Mouse (Mus musculus): ENCODE results near the gene Exosc8. TPM values are rescaled to one million over a fixed set of nuclear protein-coding genes. Genes with fewer than 3 reads are reported as not detected.

The Exosc8 gene
- polyA plus RNA-seq, 1 experiment from 2014 or later: 158 TPM

DNA sequence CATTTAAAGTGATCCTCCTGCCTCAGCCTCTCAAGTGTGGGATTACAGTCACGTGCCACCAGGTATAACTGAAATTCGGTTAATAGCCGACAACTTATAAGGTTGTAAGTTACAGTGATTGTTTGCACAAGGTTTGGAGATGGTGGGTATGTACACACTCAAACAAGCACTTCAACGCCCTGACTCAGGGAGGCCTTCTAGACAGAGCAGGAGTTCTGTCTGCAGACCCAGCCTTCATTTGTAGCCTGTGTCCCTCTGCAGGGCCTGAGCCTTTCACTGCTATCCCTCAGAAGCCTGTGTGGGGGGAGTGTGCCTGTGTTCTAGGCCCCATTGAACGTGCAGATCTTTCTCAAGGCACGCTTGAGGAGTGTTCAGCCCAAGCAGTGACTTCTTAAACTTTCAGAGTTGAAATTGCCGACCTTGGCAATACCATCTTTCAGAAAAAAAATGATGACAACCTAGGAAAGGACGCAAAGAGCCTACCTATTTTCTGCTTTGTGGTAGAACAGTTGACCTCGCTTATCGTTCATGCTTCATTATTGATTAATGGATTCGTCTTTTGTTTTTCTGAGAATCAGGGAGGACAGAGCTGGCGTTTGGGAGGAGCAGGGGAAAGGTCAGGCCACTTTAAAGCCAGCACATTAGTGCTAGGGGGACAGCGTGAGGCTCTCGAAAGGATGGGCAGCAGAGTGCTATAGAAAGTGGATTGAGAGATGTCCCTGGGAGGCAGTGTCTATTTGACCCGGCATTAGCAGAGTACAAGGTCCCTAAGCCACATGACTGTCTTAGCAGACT, 25.3 kb upstream of the Exosc8 start:
- WGBS: 72% methylated on average over 15 of the region's 15 CpGs
- peaks cover 10% of the 10 kb centered on the region for H3K27me3 ChIP-seq
- H3K4me2 ChIP-seq: no peak overlapping the region
- ATAC-seq (ENCODE audit: insufficient number of reproducible peaks, insufficient read depth, low FRiP score, low TSS enrichment, low read depth): no peak
- no peak overlapping the region for H3K27ac ChIP-seq
- peaks cover 23% of the 10 kb centered on the region; the same call in 1 of the 2 replicates for H3K4me1 ChIP-seq (replicated peaks)
- H3K9ac ChIP-seq (replicated peaks): no peak overlapping the region
- no peak overlapping the region for H3K4me3 ChIP-seq (replicated peaks)
- no peaks in the 10 kb centered on the region for H3K9me3 ChIP-seq
- no peaks in the 10 kb centered on the region for H3K36me3 ChIP-seq

DNA sequence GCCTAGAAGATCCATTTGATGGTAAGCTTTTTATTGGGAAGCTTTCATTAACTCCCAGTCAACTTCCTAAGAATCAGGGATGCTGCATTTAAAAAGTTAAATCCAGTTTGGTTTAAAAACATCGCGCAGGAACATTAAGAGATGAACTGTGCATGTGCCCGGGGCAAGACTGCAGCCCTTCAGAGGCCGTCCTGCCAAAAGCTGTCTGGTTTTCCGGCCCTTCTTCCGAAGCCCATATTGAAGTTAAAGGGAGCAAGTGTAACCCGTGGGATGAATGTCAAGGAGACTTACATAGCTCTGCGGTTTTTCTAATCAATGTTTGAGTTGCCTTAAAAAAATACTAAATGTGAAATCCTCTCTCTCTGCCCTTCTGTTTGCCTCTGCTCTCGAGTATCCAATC, 24.0 kb upstream of the Exosc8 start:
- no peak overlapping the region for H3K9ac ChIP-seq (replicated peaks)
- no peak for ATAC-seq (ENCODE audit: insufficient number of reproducible peaks, insufficient read depth, low FRiP score, low TSS enrichment, low read depth)
- no peak overlapping the region for H3K4me3 ChIP-seq (replicated peaks)
- no peak overlapping the region for H3K27ac ChIP-seq
- no peak overlapping the region for H3K4me2 ChIP-seq
- H3K36me3 ChIP-seq: no peaks in the 10 kb centered on the region
- peaks cover 20% of the 10 kb centered on the region for H3K27me3 ChIP-seq
- peaks cover 26% of the 10 kb centered on the region; the same call in 1 of the 2 replicates for H3K4me1 ChIP-seq (replicated peaks)
- H3K9me3 ChIP-seq: no peaks in the 10 kb centered on the region
- 84% methylated on average over 9 of the region's 9 CpGs for WGBS

DNA sequence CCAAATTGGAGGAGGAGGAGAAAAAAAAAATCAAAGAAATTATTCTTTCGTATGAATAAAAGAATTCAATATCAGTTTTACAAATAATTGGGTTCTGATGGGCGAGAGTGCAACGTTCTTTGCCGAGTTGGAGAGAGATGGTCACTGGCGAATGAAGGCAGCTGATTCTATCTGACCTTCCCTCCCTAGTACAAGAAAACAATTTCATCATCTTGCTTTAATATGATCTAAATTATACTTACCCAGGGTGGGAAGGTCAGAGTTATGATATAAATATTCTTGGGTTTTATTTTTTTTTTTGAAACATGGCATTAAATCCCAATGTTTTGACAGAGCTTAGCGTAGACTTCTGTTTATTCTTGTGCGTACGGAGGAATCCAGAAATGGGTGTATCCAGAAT, 22.3 kb upstream of the Exosc8 start:
- no peak for ATAC-seq (ENCODE audit: insufficient number of reproducible peaks, insufficient read depth, low FRiP score, low TSS enrichment, low read depth)
- no peaks in the 10 kb centered on the region for H3K36me3 ChIP-seq
- H3K4me1 ChIP-seq (replicated peaks): peaks cover 22% of the 10 kb centered on the region; the same call in 1 of the 2 replicates
- H3K27me3 ChIP-seq: peaks cover 22% of the 10 kb centered on the region
- no peaks in the 10 kb centered on the region for H3K9me3 ChIP-seq
- WGBS: 89% methylated on average over 8 of the region's 8 CpGs
- no peak overlapping the region for H3K27ac ChIP-seq
- no peak overlapping the region for H3K9ac ChIP-seq (replicated peaks)
- H3K4me2 ChIP-seq: no peak overlapping the region
- no peak overlapping the region for H3K4me3 ChIP-seq (replicated peaks)

DNA sequence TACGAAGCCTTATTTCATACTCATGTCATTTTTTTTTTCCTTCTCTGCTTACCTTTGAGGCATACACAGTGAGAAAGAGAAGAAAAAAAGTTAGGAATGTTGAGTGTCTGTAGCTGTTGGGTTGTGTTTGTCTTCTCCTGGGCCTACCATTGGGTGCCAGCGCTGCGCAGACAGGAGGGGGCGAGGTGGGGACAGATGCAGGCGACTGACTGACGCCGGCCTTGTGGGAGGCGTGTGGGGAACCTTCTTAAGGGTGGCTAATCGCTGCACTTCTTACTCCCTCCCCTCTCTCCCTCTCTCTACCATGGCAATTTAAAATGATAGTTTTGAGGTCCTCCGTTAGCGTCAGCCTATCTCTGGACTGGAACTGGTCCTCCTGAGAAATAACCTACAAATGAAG, 20.9 kb upstream of the Exosc8 start:
- peaks cover 22% of the 10 kb centered on the region for H3K27me3 ChIP-seq
- peak overlapping the region; percentile 99 for H3K4me2 ChIP-seq
- no peak for ATAC-seq (ENCODE audit: insufficient number of reproducible peaks, insufficient read depth, low FRiP score, low TSS enrichment, low read depth)
- peak overlapping the region; percentile 78 for H3K9ac ChIP-seq (replicated peaks)
- no peaks in the 10 kb centered on the region for H3K9me3 ChIP-seq
- H3K4me3 ChIP-seq (replicated peaks): peak overlapping the region; percentile 69
- H3K4me1 ChIP-seq (replicated peaks): peaks cover 22% of the 10 kb centered on the region; the same call in 1 of the 2 replicates
- peaks cover 11% of the 10 kb centered on the region for H3K36me3 ChIP-seq
- WGBS: under 1% methylated on average over 11 of the region's 11 CpGs
- H3K27ac ChIP-seq: peak overlapping the region; percentile 70

DNA sequence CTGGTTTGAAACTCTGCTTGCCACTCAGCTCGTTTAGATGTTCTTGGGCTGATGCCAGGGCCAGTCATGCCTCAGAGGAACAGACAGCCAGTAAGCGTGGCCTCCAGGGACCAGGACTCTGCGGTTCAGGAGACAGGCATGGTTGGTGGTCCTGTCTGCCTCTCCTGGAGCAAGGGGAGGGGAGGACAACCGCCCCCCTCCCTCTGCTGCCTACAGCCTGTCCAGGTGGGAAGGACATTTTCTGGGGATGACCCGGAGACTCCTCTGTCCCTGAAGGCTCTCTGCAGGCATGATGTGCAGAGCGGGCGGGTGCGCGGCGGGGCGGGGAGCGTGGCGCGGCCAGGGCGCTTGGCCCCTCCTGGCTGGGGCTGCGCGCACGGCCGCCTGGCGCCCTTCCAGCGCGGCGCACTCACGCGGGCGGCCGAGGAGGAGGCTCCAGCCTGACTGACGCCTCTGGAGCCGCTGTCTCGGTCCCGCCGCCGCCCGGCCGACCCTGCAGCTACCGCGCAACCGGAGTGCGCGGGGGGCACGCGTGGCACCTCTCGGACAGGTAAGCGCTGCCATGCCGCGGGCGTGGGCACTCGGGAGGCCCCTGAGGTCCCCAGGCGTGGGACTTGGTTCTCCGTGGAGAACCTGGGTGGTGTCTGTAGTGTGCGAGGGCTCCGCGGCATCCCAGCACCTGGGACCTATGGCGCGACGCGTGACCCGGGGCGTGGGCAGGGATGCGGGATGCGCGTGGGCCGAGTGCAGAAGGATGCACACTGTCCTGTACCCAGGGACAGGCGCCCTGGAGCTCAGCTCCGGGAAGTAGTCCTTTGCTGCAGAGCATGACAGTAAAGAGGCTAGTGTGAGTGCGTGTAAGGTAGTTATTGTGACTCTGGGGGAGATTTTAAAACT, 20.2 kb upstream of the Exosc8 start, which contains the start of gene Smad9:
Gene Smad9, plus strand, starts transcription at position 438 of the 897 bp plus-strand sequence.
- peaks cover 22% of the 10 kb centered on the region; the same call in 1 of the 2 replicates for H3K4me1 ChIP-seq (replicated peaks)
- H3K27me3 ChIP-seq: peaks cover 22% of the 10 kb centered on the region
- H3K36me3 ChIP-seq: peaks cover 18% of the 10 kb centered on the region
- H3K9me3 ChIP-seq: no peaks in the 10 kb centered on the region
- peak within 1 kb of the TSS; percentile 69 for H3K4me3 ChIP-seq (replicated peaks)
- H3K9ac ChIP-seq (replicated peaks): peak within 1 kb of the TSS; percentile 78
- ATAC-seq (ENCODE audit: insufficient number of reproducible peaks, insufficient read depth, low FRiP score, low TSS enrichment, low read depth): peak; percentile 68
- peak within 1 kb of the TSS; percentile 99 for H3K4me2 ChIP-seq
- under 1% methylated on average over 60 of the region's 66 CpGs for WGBS
- H3K27ac ChIP-seq: peak within 1 kb of the TSS; percentile 70

DNA sequence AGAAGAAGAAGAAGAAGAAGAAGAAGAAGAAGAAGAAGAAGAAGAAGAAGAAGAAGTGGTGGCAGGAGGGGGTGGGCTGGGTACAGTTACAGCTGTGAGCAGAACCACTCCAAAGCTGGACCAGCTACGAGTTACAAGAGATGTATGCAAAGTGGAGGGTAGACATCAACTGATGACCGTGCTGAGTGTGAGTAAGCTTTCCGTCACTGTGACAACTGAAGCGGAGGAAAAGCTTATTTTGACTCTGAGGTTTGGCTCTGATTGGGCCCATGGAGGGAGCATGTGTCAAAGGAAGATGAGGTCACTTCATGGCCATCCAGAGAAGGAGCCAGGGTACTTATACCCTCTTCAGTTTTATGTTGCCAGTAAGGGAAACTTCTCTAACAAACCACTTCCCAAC, 18.2 kb upstream of the Exosc8 start:
- no peak for ATAC-seq (ENCODE audit: insufficient number of reproducible peaks, insufficient read depth, low FRiP score, low TSS enrichment, low read depth)
- peaks cover 38% of the 10 kb centered on the region for H3K36me3 ChIP-seq
- H3K4me3 ChIP-seq (replicated peaks): no peak overlapping the region
- no peaks in the 10 kb centered on the region for H3K9me3 ChIP-seq
- H3K9ac ChIP-seq (replicated peaks): no peak overlapping the region
- peaks cover 22% of the 10 kb centered on the region; the same call in 1 of the 2 replicates for H3K4me1 ChIP-seq (replicated peaks)
- H3K27ac ChIP-seq: no peak overlapping the region
- whole genome bisulfite sequencing: 77% methylated on average over 4 of the region's 4 CpGs
- peaks cover 22% of the 10 kb centered on the region for H3K27me3 ChIP-seq
- no peak overlapping the region for H3K4me2 ChIP-seq

DNA sequence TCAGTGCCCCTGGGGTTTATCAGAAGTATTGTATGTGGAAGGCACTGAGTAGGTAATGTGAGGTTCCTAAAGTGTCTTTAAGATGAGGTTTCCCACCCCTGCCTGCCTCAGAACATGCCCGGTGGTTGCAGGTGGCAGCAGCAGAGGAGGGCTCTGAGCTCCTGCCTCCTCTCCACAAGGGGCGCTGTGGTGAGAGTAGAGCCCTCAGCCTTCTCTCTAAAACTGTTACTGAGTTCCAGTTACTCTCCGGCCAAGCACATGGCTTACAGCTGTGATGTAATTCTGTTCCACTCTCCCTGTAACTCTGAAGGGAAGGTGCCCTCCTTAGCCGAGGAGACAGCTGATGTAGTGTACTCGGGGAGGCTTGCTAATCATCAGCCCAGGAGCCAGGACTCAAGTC, 10.6 kb upstream of the Exosc8 start:
- 55% methylated on average over 5 of the region's 5 CpGs for WGBS
- H3K36me3 ChIP-seq: peaks cover 100% of the 10 kb centered on the region

DNA sequence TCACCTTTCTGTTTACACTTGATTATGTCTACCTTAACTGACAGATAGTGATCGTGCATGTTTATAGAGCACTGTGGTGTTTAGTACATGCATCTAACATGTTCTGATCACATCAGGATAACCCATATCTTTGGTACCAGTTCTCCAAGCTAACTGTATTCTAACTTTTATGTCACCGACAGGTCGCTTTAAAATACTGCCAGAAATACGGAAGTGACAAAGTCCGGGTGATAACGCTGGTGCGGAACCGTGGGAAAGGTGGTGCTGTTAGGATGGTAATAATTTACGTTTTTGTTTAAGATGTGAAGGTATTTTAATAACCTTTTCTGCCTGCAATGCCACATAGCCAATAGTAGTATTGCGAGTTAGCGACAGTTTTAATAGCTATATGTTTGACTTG, 6.8 kb upstream of the Exosc8 start:
- H3K27me3 ChIP-seq: no peaks in the 10 kb centered on the region
- WGBS: 95% methylated on average over 11 of the region's 11 CpGs
- H3K4me1 ChIP-seq (replicated peaks): no peaks in the 10 kb centered on the region
- no peaks in the 10 kb centered on the region for H3K9me3 ChIP-seq
- no peak overlapping the region for H3K4me3 ChIP-seq (replicated peaks)
- H3K36me3 ChIP-seq: peaks cover 94% of the 10 kb centered on the region
- H3K9ac ChIP-seq (replicated peaks): no peak overlapping the region
- ATAC-seq (ENCODE audit: insufficient number of reproducible peaks, insufficient read depth, low FRiP score, low TSS enrichment, low read depth): no peak
- H3K27ac ChIP-seq: no peak overlapping the region
- no peak overlapping the region for H3K4me2 ChIP-seq

More for the DNA sequence above, 10.6 kb upstream of the Exosc8 start:
- H3K4me3 ChIP-seq (replicated peaks): no peak overlapping the region
- no peaks in the 10 kb centered on the region for H3K9me3 ChIP-seq
- H3K27me3 ChIP-seq: no peaks in the 10 kb centered on the region
- H3K9ac ChIP-seq (replicated peaks): no peak overlapping the region
- no peaks in the 10 kb centered on the region for H3K4me1 ChIP-seq (replicated peaks)
- no peak for ATAC-seq (ENCODE audit: insufficient number of reproducible peaks, insufficient read depth, low FRiP score, low TSS enrichment, low read depth)
- H3K4me2 ChIP-seq: no peak overlapping the region
- H3K27ac ChIP-seq: no peak overlapping the region

DNA sequence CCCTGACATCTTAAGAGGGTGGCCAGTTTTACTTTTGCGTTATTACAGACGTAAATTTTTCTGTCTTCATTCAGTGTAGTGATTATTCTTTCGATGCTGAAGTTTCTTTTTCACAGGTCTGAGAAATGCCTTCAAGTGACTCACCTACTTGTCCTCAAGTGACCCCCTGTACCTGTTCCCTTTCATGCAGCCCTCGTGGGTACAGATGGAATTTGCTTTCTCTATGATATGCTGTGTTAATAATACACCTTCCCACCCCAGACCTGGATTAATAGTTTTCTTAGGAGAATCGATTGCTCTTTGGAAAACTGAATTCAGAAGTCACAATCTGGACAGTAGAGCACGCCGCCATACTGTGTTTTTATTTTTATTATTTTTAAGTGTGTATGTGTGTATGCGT, 2.1 kb upstream of the Exosc8 start:
- 94% methylated on average over 8 of the region's 8 CpGs for WGBS
- Histone ChIP-seq H3K4me1 (replicated peaks) (peaks cover 16% of the 10 kb centered on the region), H3K27me3 (no peaks in the 10 kb centered on the region), H3K4me3 (replicated peaks) (no peak overlapping the region), H3K9ac (replicated peaks) (no peak overlapping the region), H3K9me3 (no peaks in the 10 kb centered on the region), H3K27ac (no peak overlapping the region), H3K4me2 (no peak overlapping the region), H3K36me3 (peaks cover 54% of the 10 kb centered on the region)
- ATAC-seq (ENCODE audit: insufficient number of reproducible peaks, insufficient read depth, low FRiP score, low TSS enrichment, low read depth): no peak

DNA sequence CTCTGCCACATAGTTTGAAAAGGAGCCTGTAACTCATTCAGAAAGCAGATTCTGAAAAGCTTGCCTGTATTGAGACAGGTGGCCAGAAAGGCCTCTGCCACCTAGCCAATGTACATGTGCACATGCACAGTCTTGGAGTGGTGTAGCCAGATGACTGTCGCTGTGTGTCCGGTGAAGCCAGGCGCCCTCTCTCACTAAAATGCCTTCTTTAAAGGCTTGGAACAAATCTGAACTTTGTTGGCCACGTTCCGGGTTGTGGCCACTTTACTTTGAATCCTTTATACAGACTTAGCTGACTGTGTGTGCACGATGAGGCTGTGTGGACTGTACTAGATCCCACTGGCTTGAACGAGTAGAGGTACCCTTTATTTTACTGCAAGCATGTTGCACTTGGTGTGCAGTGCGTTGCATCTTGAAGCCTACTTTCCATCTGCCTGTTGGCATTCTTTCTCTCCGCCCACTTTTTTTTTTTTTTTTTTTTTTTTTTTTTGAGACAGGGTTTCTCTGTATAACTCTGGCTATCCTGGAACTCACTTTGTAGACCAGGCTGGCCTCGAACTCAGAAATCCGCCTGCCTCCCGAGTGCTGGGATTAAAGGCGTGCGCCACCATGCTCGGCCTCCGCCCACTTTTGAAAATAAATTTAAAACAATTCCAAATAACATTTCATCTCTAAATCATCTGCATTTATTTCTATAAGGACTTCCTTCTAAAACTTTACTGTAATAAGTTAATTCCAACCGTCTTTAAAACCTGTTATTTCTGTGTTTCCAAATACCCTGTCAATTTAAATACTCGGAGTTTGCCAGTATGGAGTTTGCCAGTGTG, 1.1 kb upstream of the Exosc8 start:
- Histone ChIP-seq H3K36me3 (peaks cover 54% of the 10 kb centered on the region), H3K4me3 (replicated peaks) (peak overlapping the region; percentile 91), H3K9me3 (no peaks in the 10 kb centered on the region), H3K27ac (peak overlapping the region; percentile 98), H3K4me1 (replicated peaks) (peaks cover 16% of the 10 kb centered on the region), H3K4me2 (peak overlapping the region; percentile 80), H3K27me3 (no peaks in the 10 kb centered on the region), H3K9ac (replicated peaks) (peak overlapping the region; percentile 91)
- 59% methylated on average over 18 of the region's 18 CpGs for WGBS
- ATAC-seq (ENCODE audit: insufficient number of reproducible peaks, insufficient read depth, low FRiP score, low TSS enrichment, low read depth): no peak
